Mouse (Mus musculus) kidney, adult 18-20 months (tissue): ENCODE results near the gene Hist1h4c.
"Not testable (repeated sequence)": the region's sequence is repeated elsewhere in the genome, so short reads cannot be mapped to it uniquely, and the experiment has no call there.

Experiments used
- DNase-seq: peaks from one replicate; pipeline ENCODE4 v3.0.0; 2021

Hist1h4c gene

GRCm38 (mm10) chr13:23694956-23695355 is 3.3 kb downstream of the Hist1h4c start:
- no peak for DNase-seq

- DNase-seq, result peak; percentile 43
These were observed 4.3 kb downstream of the Hist1h4c start for GRCm38 (mm10) chr13:23693856-23694440.

GRCm38 (mm10) chr13:23689459-23689858 is 8.8 kb downstream of the Hist1h4c start:
- DNase-seq, result no peak

DNA sequence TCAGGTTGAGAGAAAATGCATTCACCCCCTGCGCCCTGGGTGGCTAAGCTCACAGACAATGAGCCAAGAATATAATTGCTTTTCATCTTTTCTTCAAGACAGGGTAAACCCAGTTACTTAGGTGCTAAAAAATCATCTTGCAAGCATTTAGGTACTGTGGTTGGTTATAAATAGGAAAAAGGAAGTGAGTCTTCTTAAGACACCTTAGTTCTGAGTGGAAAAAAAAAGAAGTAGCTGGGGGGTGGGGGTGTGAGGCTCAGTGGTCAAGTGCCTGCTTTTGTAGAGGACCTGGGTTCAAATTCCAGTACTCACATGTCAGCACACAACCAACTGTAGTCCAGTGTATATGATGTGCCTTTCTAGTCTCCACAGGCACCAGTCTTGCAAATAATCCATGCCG is 9.3 kb downstream of the Hist1h4c start:
- DNase-seq, result no peak

- DNase-seq, result peak; percentile 21
These were observed 10.3 kb downstream of the Hist1h4c start for GRCm38 (mm10) chr13:23687907-23688306.

DNA sequence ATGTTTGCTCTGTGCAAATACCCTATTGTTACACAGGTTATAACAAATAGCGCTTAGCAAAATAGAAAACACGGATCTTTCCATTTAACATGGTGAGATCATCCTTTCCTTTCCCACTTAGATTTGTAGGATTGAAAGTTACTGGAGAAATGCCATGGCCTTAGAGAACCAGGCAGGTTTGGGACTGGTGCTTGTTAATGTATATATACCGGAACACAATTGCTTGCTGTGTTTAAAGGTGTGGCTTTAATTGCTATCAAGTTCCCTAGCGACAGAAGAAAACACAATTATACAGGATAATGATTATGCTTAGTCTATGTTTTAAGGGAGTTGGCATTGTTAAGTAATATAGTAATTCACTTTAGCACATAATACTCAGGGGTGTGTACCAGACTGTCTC is 11.1 kb downstream of the Hist1h4c start:
- DNase-seq, result no peak

- DNase-seq, result no peak
These were observed 12.3 kb downstream of the Hist1h4c start for GRCm38 (mm10) chr13:23685966-23686365.

DNA sequence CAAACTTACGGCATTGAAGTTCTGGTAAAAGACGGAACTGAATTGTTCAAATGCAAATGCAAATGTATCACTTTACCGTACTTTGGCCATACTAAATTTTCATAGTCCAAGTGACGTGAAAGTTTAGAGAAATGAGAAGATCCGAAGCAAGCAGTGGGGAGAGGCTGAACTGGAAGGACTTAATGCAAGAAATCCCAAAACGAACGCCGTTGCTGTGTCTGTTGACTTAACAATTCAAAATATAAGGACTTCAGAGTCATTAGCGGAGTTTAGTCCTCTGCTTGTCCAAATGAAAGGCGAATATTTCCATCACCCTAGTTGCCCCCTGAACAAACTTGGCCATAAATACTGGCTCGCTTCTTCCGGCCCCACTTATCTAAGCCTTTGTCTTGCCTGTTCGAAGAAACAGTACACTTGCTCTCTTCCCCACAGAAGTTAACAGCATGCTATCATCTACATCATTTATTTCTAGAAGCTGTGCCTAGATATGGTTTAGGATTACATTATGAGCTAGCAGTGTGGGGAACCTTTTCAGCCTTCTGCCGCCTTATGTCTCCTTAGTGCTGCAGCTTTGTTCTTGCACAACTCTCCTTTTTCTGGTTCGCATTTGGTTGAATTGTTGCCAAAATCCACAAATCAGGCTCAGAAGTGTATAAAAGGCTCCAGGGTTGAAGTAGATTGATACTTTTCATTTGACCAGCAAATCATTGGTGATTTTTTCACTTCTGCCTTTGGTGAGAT is 13.0 kb downstream of the Hist1h4c start:
- DNase-seq, result peak; percentile 18

DNA sequence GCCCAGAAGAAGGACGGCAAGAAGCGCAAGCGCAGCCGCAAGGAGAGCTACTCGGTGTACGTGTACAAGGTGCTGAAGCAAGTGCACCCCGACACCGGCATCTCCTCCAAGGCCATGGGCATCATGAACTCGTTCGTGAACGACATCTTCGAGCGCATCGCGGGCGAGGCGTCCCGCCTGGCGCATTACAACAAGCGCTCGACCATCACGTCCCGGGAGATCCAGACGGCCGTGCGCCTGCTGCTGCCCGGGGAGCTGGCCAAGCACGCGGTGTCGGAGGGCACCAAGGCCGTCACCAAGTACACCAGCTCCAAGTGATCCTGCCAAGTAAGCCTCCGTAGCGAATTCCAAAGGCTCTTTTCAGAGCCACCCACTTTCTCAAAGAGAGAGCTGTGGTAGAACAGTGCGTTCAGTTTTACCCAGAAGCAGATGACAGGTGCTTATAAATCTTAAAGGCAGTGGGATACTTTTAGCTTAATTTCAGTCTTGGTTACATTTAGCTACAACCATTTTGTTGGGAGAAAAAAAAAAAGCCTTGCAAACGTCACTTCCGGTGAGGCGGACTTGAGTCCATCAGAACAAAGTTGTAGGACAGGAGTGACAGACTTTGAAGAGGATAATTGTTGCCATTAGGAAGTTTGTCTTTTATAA is 13.8 kb downstream of the Hist1h4c start:
- peak; percentile 39 for DNase-seq

- peak; percentile 84 for DNase-seq
These were observed 14.4 kb downstream of the Hist1h4c start, which contains the start of the genes Hist1h2ac and Hist1h2bc for GRCm38 (mm10) chr13:23683755-23684281. Hist1h2ac (minus strand) TSS chr13:23683948. Hist1h2bc (plus strand) TSS chr13:23684199.

GRCm38 (mm10) chr13:23682947-23683754 is 15.1 kb downstream of the Hist1h4c start:
- DNase-seq, result not testable (repeated sequence)

- DNase-seq, result no peak
These were observed 15.7 kb downstream of the Hist1h4c start for GRCm38 (mm10) chr13:23682623-23682946.

GRCm38 (mm10) chr13:23681990-23682582 is 16.2 kb downstream of the Hist1h4c start:
- no peak for DNase-seq

DNA sequence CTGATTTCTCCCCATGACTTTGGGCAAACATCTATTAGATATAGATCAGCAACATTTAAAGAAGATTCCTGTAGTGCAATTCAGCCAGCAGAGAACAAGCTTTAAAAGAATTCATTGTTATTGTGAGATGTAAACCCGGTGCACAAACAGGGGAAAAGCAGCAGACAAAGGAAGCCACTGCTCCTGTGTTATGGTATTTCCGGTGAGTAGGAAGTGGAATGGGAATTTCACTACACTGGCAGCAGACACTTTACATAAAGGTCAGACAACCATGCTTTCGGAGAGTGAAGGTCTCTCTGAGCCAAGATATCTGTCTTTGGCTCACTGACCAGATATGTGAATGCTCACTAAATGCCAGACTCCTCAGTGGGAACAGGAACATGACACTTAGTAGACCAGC is 35.7 kb downstream of the Hist1h4c start:
- DNase-seq, result no peak

DNA sequence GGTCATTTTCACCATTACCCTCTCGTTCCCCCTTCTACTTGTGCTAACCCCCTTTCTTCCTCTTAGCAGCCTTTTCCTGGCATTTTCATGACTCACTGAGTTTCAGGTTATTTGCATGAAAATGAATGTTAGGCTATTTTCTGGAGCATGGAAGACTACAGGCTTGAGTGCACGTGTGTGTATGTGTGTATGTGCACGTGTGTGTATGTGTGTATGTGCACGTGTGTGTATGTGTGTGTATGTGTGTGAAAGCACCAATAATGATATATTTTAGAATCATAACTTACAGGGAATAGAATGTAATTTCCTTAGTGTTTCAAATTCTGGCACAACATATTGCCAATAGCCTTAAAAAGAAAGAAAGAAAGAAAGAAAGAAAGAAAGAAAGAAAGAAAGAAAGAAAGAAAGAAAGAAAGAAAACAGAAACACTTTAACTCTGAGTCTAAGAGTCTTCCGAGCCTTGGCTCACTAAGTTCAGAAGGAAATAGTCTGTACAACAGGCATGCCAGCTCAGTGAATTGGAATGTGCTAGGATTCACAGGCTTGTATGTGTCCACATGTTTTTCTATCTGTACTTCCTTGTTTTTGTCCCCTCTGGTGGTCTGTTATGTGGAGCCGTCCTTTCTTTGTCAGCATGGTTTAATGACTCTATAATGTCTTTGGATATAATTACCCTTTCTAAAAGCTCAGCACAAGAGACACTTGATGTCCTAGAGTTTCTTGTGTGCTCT is 38.5 kb downstream of the Hist1h4c start:
- DNase-seq, result no peak
